Mouse (Mus musculus): ENCODE measurements around the gene Zfp11. TPM values are rescaled to one million over a fixed set of nuclear protein-coding genes. Genes with fewer than 3 reads are reported as not detected.
"Not testable (repeated sequence)": the region's sequence is repeated elsewhere in the genome, so short reads cannot be mapped to it uniquely, and the experiment has no call there.

The Zfp11 gene
- polyA plus RNA-seq, 1 experiment from 2014 or later, result 5.7 TPM

- 98% methylated on average over 10 of the region's 10 CpGs for WGBS
- no peak overlapping the region for H3K9ac ChIP-seq
- ATAC-seq (ENCODE audit: low FRiP score, low read depth), result no peak
- H3K36me3 ChIP-seq, result no peaks in the 10 kb centered on the region
- H3K9me3 ChIP-seq, result no peaks in the 10 kb centered on the region
- H3K4me2 ChIP-seq, result no peak overlapping the region
- no peak overlapping the region for H3K4me3 ChIP-seq
- peaks cover 12% of the 10 kb centered on the region for H3K4me1 ChIP-seq (replicated peaks)
- no peaks in the 10 kb centered on the region for H3K27me3 ChIP-seq
- H3K27ac ChIP-seq (replicated peaks), result no peak overlapping the region
Measured at GRCm38 (mm10) chr5:129666271-129666909, 3.5 kb downstream of the Zfp11 start.

GRCm38 (mm10) chr5:129664090-129664489 is 5.8 kb downstream of the Zfp11 start:
- Histone ChIP-seq H3K27me3 (no peaks in the 10 kb centered on the region), H3K36me3 (peaks cover 10% of the 10 kb centered on the region; the same call in 1 of the 2 replicates), H3K4me1 (replicated peaks) (peaks cover 9% of the 10 kb centered on the region), H3K4me3 (no peak overlapping the region), H3K27ac (replicated peaks) (no peak overlapping the region), H3K9ac (no peak overlapping the region), H3K9me3 (no peaks in the 10 kb centered on the region), H3K4me2 (no peak overlapping the region)
- 93% methylated on average over 5 of the region's 5 CpGs for WGBS
- ATAC-seq (ENCODE audit: low FRiP score, low read depth), result no peak

- Histone ChIP-seq H3K27ac (replicated peaks) (no peak overlapping the region), H3K4me1 (replicated peaks) (no peaks in the 10 kb centered on the region), H3K27me3 (no peaks in the 10 kb centered on the region), H3K9me3 (no peaks in the 10 kb centered on the region), H3K36me3 (peaks cover 50% of the 10 kb centered on the region), H3K9ac (no peak overlapping the region), H3K4me3 (no peak overlapping the region), H3K4me2 (no peak overlapping the region)
- 93% methylated on average over 15 of the region's 15 CpGs for whole genome bisulfite sequencing
- ATAC-seq (ENCODE audit: low FRiP score, low read depth), result no peak
Measured at GRCm38 (mm10) chr5:129657931-129658330, 12.0 kb downstream of the Zfp11 start.

- no peak for ATAC-seq (ENCODE audit: low FRiP score, low read depth)
- Histone ChIP-seq H3K4me1 (replicated peaks) (no peaks in the 10 kb centered on the region), H3K27me3 (no peaks in the 10 kb centered on the region), H3K4me2 (no peak overlapping the region), H3K9me3 (no peaks in the 10 kb centered on the region), H3K27ac (replicated peaks) (no peak overlapping the region), H3K9ac (no peak overlapping the region), H3K36me3 (peaks cover 50% of the 10 kb centered on the region), H3K4me3 (no peak overlapping the region)
- WGBS, result 96% methylated on average over 10 of the region's 10 CpGs
Measured at GRCm38 (mm10) chr5:129657016-129657415, 12.9 kb downstream of the Zfp11 start.

GRCm38 (mm10) chr5:129650858-129651257 is 19.0 kb downstream of the Zfp11 start:
- no peak for ATAC-seq (ENCODE audit: low FRiP score, low read depth)
- no peaks in the 10 kb centered on the region for H3K27me3 ChIP-seq
- H3K4me3 ChIP-seq, result no peak overlapping the region
- no peak overlapping the region for H3K4me2 ChIP-seq
- peaks cover 9% of the 10 kb centered on the region; the same call in 1 of the 2 replicates for H3K36me3 ChIP-seq
- H3K9me3 ChIP-seq, result no peaks in the 10 kb centered on the region
- no peaks in the 10 kb centered on the region for H3K4me1 ChIP-seq (replicated peaks)
- no peak overlapping the region for H3K27ac ChIP-seq (replicated peaks)
- WGBS, result 82% methylated on average over 5 of the region's 5 CpGs
- H3K9ac ChIP-seq, result no peak overlapping the region

- WGBS, result 89% methylated on average over 2 of the region's 2 CpGs
- not testable (repeated sequence) for H3K27me3 ChIP-seq; ATAC-seq (ENCODE audit: low FRiP score, low read depth)
Measured at GRCm38 (mm10) chr5:129632270-129633250, 37.3 kb downstream of the Zfp11 start.

DNA sequence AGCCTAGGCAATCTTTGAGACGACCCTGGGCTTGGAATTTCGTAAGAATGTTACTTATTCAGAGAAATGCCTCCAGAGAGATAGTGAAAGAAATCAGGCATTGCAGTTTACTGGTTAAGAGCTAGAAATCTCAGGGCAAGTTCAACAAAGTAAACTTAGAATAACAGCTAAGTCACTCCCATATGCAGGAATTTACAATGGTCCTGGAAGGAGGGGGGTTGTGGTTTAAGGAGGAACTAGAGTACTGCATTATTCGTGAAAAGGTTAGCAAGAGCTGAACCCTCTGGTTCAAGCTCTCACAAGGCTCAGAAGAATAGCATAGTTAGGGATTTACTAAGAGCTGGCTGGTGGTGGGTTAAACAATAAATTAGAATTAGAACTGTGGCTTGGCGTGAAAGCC is 43.3 kb downstream of the Zfp11 start:
- ATAC-seq (ENCODE audit: low FRiP score, low read depth); H3K4me3 ChIP-seq; H3K36me3 ChIP-seq; H3K4me1 ChIP-seq (replicated peaks); H3K9me3 ChIP-seq; H3K27me3 ChIP-seq; H3K4me2 ChIP-seq; H3K27ac ChIP-seq (replicated peaks); H3K9ac ChIP-seq: not testable (repeated sequence)
- 82% methylated on average over 4 of the region's 4 CpGs for WGBS

More at GRCm38 (mm10) chr5:129632270-129633250, 37.3 kb downstream of the Zfp11 start:
- not testable (repeated sequence) for H3K4me1 ChIP-seq (replicated peaks); H3K36me3 ChIP-seq; H3K9me3 ChIP-seq; H3K27ac ChIP-seq (replicated peaks); H3K4me3 ChIP-seq; H3K4me2 ChIP-seq; H3K9ac ChIP-seq

- Histone ChIP-seq H3K4me1 (replicated peaks) (no peaks in the 10 kb centered on the region), H3K27ac (replicated peaks) (no peak overlapping the region), H3K9ac (no peak overlapping the region), H3K36me3 (no peaks in the 10 kb centered on the region), H3K4me2 (no peak overlapping the region), H3K27me3 (no peaks in the 10 kb centered on the region), H3K4me3 (no peak overlapping the region), H3K9me3 (no peaks in the 10 kb centered on the region)
- ATAC-seq (ENCODE audit: low FRiP score, low read depth), result no peak
- whole genome bisulfite sequencing, result 93% methylated on average over 6 of the region's 6 CpGs
Measured at GRCm38 (mm10) chr5:129626099-129626498, 43.8 kb downstream of the Zfp11 start.

GRCm38 (mm10) chr5:129621361-129621760 is 48.5 kb downstream of the Zfp11 start:
- 86% methylated on average over 5 of the region's 5 CpGs for WGBS
- H3K27ac ChIP-seq (replicated peaks), result no peak overlapping the region
- no peak overlapping the region for H3K4me3 ChIP-seq
- no peaks in the 10 kb centered on the region for H3K36me3 ChIP-seq
- no peaks in the 10 kb centered on the region for H3K9me3 ChIP-seq
- no peaks in the 10 kb centered on the region for H3K4me1 ChIP-seq (replicated peaks)
- ATAC-seq (ENCODE audit: low FRiP score, low read depth), result no peak
- no peak overlapping the region for H3K4me2 ChIP-seq
- H3K27me3 ChIP-seq, result no peaks in the 10 kb centered on the region
- H3K9ac ChIP-seq, result no peak overlapping the region

- H3K4me2 ChIP-seq; ATAC-seq (ENCODE audit: low FRiP score, low read depth); H3K27me3 ChIP-seq; H3K9me3 ChIP-seq; H3K9ac ChIP-seq; H3K4me3 ChIP-seq; H3K36me3 ChIP-seq; H3K4me1 ChIP-seq (replicated peaks); H3K27ac ChIP-seq (replicated peaks): not testable (repeated sequence)
- 69% methylated on average over 9 of the region's 9 CpGs for WGBS
Measured at GRCm38 (mm10) chr5:129620600-129620999, 49.3 kb downstream of the Zfp11 start.

GRCm38 (mm10) chr5:129611060-129611459 is 58.8 kb downstream of the Zfp11 start:
- no peaks in the 10 kb centered on the region for H3K9me3 ChIP-seq
- no peak overlapping the region for H3K9ac ChIP-seq
- no peaks in the 10 kb centered on the region for H3K4me1 ChIP-seq (replicated peaks)
- no peaks in the 10 kb centered on the region for H3K36me3 ChIP-seq
- no peaks in the 10 kb centered on the region for H3K27me3 ChIP-seq
- peak; percentile 68; the same call in 1 of the 2 replicates for ATAC-seq (ENCODE audit: low FRiP score, low read depth)
- H3K27ac ChIP-seq (replicated peaks), result no peak overlapping the region
- no peak overlapping the region for H3K4me2 ChIP-seq
- 23% methylated on average over 1 of the region's 1 CpGs for WGBS
- H3K4me3 ChIP-seq, result no peak overlapping the region

DNA sequence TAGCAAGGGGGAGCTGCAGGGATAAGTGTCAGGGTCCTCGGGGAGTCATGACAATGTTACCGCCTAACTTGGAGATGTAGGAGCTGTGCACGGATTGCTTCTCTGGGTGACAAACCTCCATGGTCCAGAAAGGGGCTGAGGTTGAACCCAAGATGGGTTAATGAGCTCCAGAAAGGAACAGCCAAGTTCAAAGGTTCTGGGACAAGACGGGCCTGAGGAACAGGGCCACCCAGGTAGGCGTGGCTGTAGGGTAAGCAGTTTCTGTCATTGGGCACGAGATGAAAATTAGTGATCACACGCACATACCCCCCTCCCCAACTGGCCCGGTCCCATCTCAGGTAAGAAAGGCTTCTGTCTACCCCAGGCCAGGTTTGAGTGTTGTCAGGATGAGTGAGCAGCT is 62.4 kb downstream of the Zfp11 start:
- Histone ChIP-seq H3K27me3 (no peaks in the 10 kb centered on the region), H3K4me1 (replicated peaks) (no peaks in the 10 kb centered on the region), H3K36me3 (no peaks in the 10 kb centered on the region), H3K4me2 (no peak overlapping the region), H3K27ac (replicated peaks) (no peak overlapping the region), H3K9ac (no peak overlapping the region), H3K9me3 (no peaks in the 10 kb centered on the region), H3K4me3 (no peak overlapping the region)
- WGBS, result 90% methylated on average over 8 of the region's 8 CpGs
- ATAC-seq (ENCODE audit: low FRiP score, low read depth), result no peak

Data from hindbrain, embryonic 15.5 days (tissue).